Comparison of ENCODE assay signal across 8 mouse cellular contexts in genomic region chr2:5241469-5241897, GRCm38 (mm10).
DNase-seq lines count a peak whose midpoint lies in the region; ATAC-seq lines count a peak whose summit lies in the region.

No protein-coding gene starts in this region.

- no peak overlapping the region for H3K4me2 ChIP-seq in hindbrain, embryonic 13.5 days

- ATAC-seq in hindbrain, embryonic 13.5 days (ENCODE audit: low FRiP score): 0 out of 2 replicates have a peak, but pooled peaks have one; percentile 66

- no peaks in the 10 kb centered on the region for H3K9me3 ChIP-seq in hindbrain, embryonic 13.5 days
- no peaks in the 10 kb centered on the region for H3K9me3 ChIP-seq in hindbrain, embryonic 10.5 days

- no peaks in the 10 kb centered on the region for H3K27me3 ChIP-seq in hindbrain, embryonic 13.5 days
- no peaks in the 10 kb centered on the region for H3K27me3 ChIP-seq in hindbrain, embryonic 10.5 days (ENCODE audit: insufficient read depth, poor library complexity, severe bottlenecking)

- peaks cover 16% of the 10 kb centered on the region for H3K4me1 ChIP-seq in hindbrain, embryonic 13.5 days (replicated peaks)
- H3K4me1 ChIP-seq in hindbrain, embryonic 10.5 days (replicated peaks): peaks cover 4% of the 10 kb centered on the region; the same call in 1 of the 2 replicates

- no peak overlapping the region for H3K9ac ChIP-seq in hindbrain, embryonic 13.5 days

- WGBS in hindbrain, embryonic 13.5 days: 31% methylated on average over 6 of the region's 6 CpGs
- WGBS in hindbrain, embryonic 10.5 days: 77% methylated on average over 6 of the region's 6 CpGs

- H3K27ac ChIP-seq in hindbrain, embryonic 13.5 days: 0 out of 2 replicates have a peak overlapping the region, but pooled peaks have one; percentile 1
- H3K27ac ChIP-seq in hindbrain, embryonic 10.5 days: no peak overlapping the region

- no peak overlapping the region for H3K4me3 ChIP-seq in hindbrain, embryonic 13.5 days
- H3K4me3 ChIP-seq in hindbrain, embryonic 10.5 days: no peak overlapping the region

- no peak for DNase-seq in hindbrain, embryonic 10.5 days (ENCODE audit: low spot score)
- peak; percentile 64 for DNase-seq in brain, embryonic 18.5 days (ENCODE audit: low read depth, low spot score)
- peak; percentile 72 to 76 for DNase-seq in frontal cortex, postnatal 14 days (ENCODE audit: low spot score in 2 of 2)
- DNase-seq in kidney, postnatal 25 days: peak; percentile 47 to 56
- peak; percentile 27 for DNase-seq in lung, postnatal 14 days
- no peak for DNase-seq in ovary, postnatal 10 days (ENCODE audit: low spot score)
- no peak for DNase-seq in thymus, adult 18-20 months

- H3K36me3 ChIP-seq in hindbrain, embryonic 13.5 days: no peaks in the 10 kb centered on the region
- no peaks in the 10 kb centered on the region for H3K36me3 ChIP-seq in hindbrain, embryonic 10.5 days

Comparison
In these comparisons a context has a peak if more than half of its experiments do, and no peak if none do; other contexts are left out.
1. DNase-seq: peak in brain, embryonic 18.5 days (single experiment), frontal cortex, postnatal 14 days (2 of 2), kidney, postnatal 25 days (2 of 2) and lung, postnatal 14 days (single experiment); none in hindbrain, embryonic 10.5 days (single experiment), ovary, postnatal 10 days (single experiment) and thymus, adult 18-20 months (0 of 2).